Mouse (Mus musculus): ENCODE measurements around the gene Wdr25. TPM values are rescaled to one million over a fixed set of nuclear protein-coding genes. Genes with fewer than 3 reads are reported as not detected.

Gene Wdr25
- total RNA-seq, 1 experiment, result 14.9 TPM

- no peaks in the 10 kb centered on the region for H3K36me3 ChIP-seq (ENCODE audit: control insufficient read depth, insufficient read depth, low read length, poor library complexity, severe bottlenecking)
- in situ Hi-C loops (cut with MboI; ENCODE audit: low sequenced_read_pairs in 2 of 2, unreplicated experiment in 2 of 2), result no loop called here
- no peaks in the 10 kb centered on the region for H3K9me3 ChIP-seq (ENCODE audit: control insufficient read depth, insufficient read depth, low read depth, low read length)
- no peak for DNase-seq (ENCODE audit: low read depth, low spot score)
- H3K4me1 ChIP-seq (ENCODE audit: control insufficient read depth in 2 of 2, insufficient read depth in 2 of 2, low read length in 2 of 2, poor library complexity in 1 of 2), result no peaks in the 10 kb centered on the region; a peak in 1 of 4 replicates
- H3K9ac ChIP-seq (ENCODE audit: insufficient read depth, low read depth, low read length, poor library complexity, severe bottlenecking), result no peak overlapping the region
- no peak for TF ChIP-seq CHD2 (IDR thresholded peaks at IDR 0.05; ENCODE audit: low read depth, low read length)
- TF ChIP-seq MAFK (IDR thresholded peaks at IDR 0.05; ENCODE audit: insufficient read depth, low read depth, low read length), result no peak
- TF ChIP-seq ZC3H11A (IDR thresholded peaks at IDR 0.05; ENCODE audit: borderline replicate concordance, low read depth, low read length), result no peak
- TF ChIP-seq HCFC1 (IDR thresholded peaks at IDR 0.05; ENCODE audit: borderline replicate concordance, insufficient read depth, low read length), result no peak
- TF ChIP-seq ZNF384 (IDR thresholded peaks at IDR 0.05; ENCODE audit: low read depth, low read length), result no peak
- H3K27ac ChIP-seq (ENCODE audit: insufficient read depth, low read depth, low read length, poor library complexity, severe bottlenecking), result no peak overlapping the region
- no peak overlapping the region for H3K4me3 ChIP-seq (ENCODE audit: insufficient read depth in 1 of 2, low read depth in 1 of 2, low read length in 2 of 2, poor library complexity in 1 of 2, severe bottlenecking in 1 of 2)
These were observed 152.2 kb downstream of the Wdr25 start for GRCm38 (mm10) chr12:109045581-109045980.

- Histone ChIP-seq H3K27ac (ENCODE audit: insufficient read depth, low read depth, low read length, poor library complexity, severe bottlenecking) (no peak overlapping the region), H3K9ac (ENCODE audit: insufficient read depth, low read depth, low read length, poor library complexity, severe bottlenecking) (no peak overlapping the region), H3K4me3 (ENCODE audit: insufficient read depth in 1 of 2, low read depth in 1 of 2, low read length in 2 of 2, poor library complexity in 1 of 2, severe bottlenecking in 1 of 2) (no peak overlapping the region), H3K4me1 (ENCODE audit: control insufficient read depth in 2 of 2, insufficient read depth in 2 of 2, low read length in 2 of 2, poor library complexity in 1 of 2) (no peaks in the 10 kb centered on the region), H3K9me3 (ENCODE audit: control insufficient read depth, insufficient read depth, low read depth, low read length) (no peaks in the 10 kb centered on the region), H3K36me3 (ENCODE audit: control insufficient read depth, insufficient read depth, low read length, poor library complexity, severe bottlenecking) (no peaks in the 10 kb centered on the region)
- DNase-seq (ENCODE audit: low read depth, low spot score), result no peak
- no peak for TF ChIP-seq CHD2 (IDR thresholded peaks at IDR 0.05; ENCODE audit: low read depth, low read length)
- TF ChIP-seq ZNF384 (IDR thresholded peaks at IDR 0.05; ENCODE audit: low read depth, low read length), result no peak
- TF ChIP-seq MAFK (IDR thresholded peaks at IDR 0.05; ENCODE audit: insufficient read depth, low read depth, low read length), result no peak
- no peak for TF ChIP-seq HCFC1 (IDR thresholded peaks at IDR 0.05; ENCODE audit: borderline replicate concordance, insufficient read depth, low read length)
- TF ChIP-seq ZC3H11A (IDR thresholded peaks at IDR 0.05; ENCODE audit: borderline replicate concordance, low read depth, low read length), result no peak
- in situ Hi-C loops (cut with MboI; ENCODE audit: low sequenced_read_pairs in 2 of 2, unreplicated experiment in 2 of 2), result no loop called here
These were observed 156.5 kb downstream of the Wdr25 start for GRCm38 (mm10) chr12:109049949-109050348.

GRCm38 (mm10) chr12:109053020-109053806 is 159.8 kb downstream of the Wdr25 start:
- H3K27ac ChIP-seq (ENCODE audit: insufficient read depth, low read depth, low read length, poor library complexity, severe bottlenecking), result no peak overlapping the region
- TF ChIP-seq MAFK (IDR thresholded peaks at IDR 0.05; ENCODE audit: insufficient read depth, low read depth, low read length), result no peak
- TF ChIP-seq ZC3H11A (IDR thresholded peaks at IDR 0.05; ENCODE audit: borderline replicate concordance, low read depth, low read length), result no peak
- TF ChIP-seq HCFC1 (IDR thresholded peaks at IDR 0.05; ENCODE audit: borderline replicate concordance, insufficient read depth, low read length), result no peak
- TF ChIP-seq CHD2 (IDR thresholded peaks at IDR 0.05; ENCODE audit: low read depth, low read length), result no peak

GRCm38 (mm10) chr12:109057736-109058135 is 164.3 kb downstream of the Wdr25 start:
- DNase-seq (ENCODE audit: low read depth, low spot score), result no peak
- Histone ChIP-seq H3K27ac (ENCODE audit: insufficient read depth, low read depth, low read length, poor library complexity, severe bottlenecking) (no peak overlapping the region), H3K36me3 (ENCODE audit: control insufficient read depth, insufficient read depth, low read length, poor library complexity, severe bottlenecking) (no peaks in the 10 kb centered on the region), H3K4me3 (ENCODE audit: insufficient read depth in 1 of 2, low read depth in 1 of 2, low read length in 2 of 2, poor library complexity in 1 of 2, severe bottlenecking in 1 of 2) (no peak overlapping the region), H3K4me1 (ENCODE audit: control insufficient read depth in 2 of 2, insufficient read depth in 2 of 2, low read length in 2 of 2, poor library complexity in 1 of 2) (no peaks in the 10 kb centered on the region), H3K9ac (ENCODE audit: insufficient read depth, low read depth, low read length, poor library complexity, severe bottlenecking) (no peak overlapping the region), H3K9me3 (ENCODE audit: control insufficient read depth, insufficient read depth, low read depth, low read length) (no peaks in the 10 kb centered on the region)
- in situ Hi-C loops (cut with MboI; ENCODE audit: low sequenced_read_pairs in 2 of 2, unreplicated experiment in 2 of 2), result no loop called here
- TF ChIP-seq MAFK (IDR thresholded peaks at IDR 0.05; ENCODE audit: insufficient read depth, low read depth, low read length) (no peak), ZNF384 (IDR thresholded peaks at IDR 0.05; ENCODE audit: low read depth, low read length) (no peak), HCFC1 (IDR thresholded peaks at IDR 0.05; ENCODE audit: borderline replicate concordance, insufficient read depth, low read length) (no peak)

More at GRCm38 (mm10) chr12:109053020-109053806, 159.8 kb downstream of the Wdr25 start:
- Histone ChIP-seq H3K9me3 (ENCODE audit: control insufficient read depth, insufficient read depth, low read depth, low read length) (no peaks in the 10 kb centered on the region), H3K4me3 (ENCODE audit: insufficient read depth in 1 of 2, low read depth in 1 of 2, low read length in 2 of 2, poor library complexity in 1 of 2, severe bottlenecking in 1 of 2) (peak overlapping the region; percentile 70 to 72), H3K9ac (ENCODE audit: insufficient read depth, low read depth, low read length, poor library complexity, severe bottlenecking) (peak overlapping the region; percentile 8; the same call in 1 of the 2 replicates), H3K4me1 (ENCODE audit: control insufficient read depth in 2 of 2, insufficient read depth in 2 of 2, low read length in 2 of 2, poor library complexity in 1 of 2) (no peaks in the 10 kb centered on the region), H3K36me3 (ENCODE audit: control insufficient read depth, insufficient read depth, low read length, poor library complexity, severe bottlenecking) (no peaks in the 10 kb centered on the region)
- no peak for DNase-seq (ENCODE audit: low read depth, low spot score)
- in situ Hi-C loops (cut with MboI; ENCODE audit: low sequenced_read_pairs in 2 of 2, unreplicated experiment in 2 of 2), result no loop called here
